10 mouse cellular contexts compared by ENCODE assay signal in the genomic region with DNA sequence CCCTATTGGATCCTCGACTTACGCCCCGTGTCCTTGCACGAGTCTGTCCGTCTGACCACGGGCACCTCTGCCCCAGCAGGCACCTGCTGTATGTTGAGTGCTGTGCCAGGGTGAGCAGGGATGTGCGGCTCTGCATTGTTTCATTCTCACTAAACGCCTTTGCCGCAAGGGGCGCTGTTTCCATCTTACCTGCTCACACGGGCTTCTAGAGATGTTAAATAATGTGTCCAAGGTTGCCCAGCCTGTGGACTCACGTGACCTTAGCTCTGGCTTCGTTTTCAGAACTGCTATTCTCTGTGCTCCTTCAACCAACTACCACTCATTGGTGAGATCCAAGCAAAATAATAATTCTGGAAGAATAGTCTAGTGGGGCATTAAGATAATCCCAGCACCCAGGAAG.
DNase-seq lines count a peak whose midpoint lies in the region; ATAC-seq and TF ChIP-seq lines count a peak whose summit lies in the region.
"Had no signal": no experiment of that assay in that cellular context is flagged by ENCODE, and none has a peak within 500 bp of the region (broad histone marks: within the 10 kb centered on the region; RNA-seq: fewer than 3 reads in every experiment).

No protein-coding gene starts in this region.

- H3K9ac ChIP-seq in lung, embryonic 16.5 days (ENCODE audit: low read length): no peak overlapping the region
- H3K9ac ChIP-seq: embryonic facial prominence, embryonic 15.5 days; limb, embryonic 15.5 days had no signal

- H3K9me3 ChIP-seq in lung, embryonic 16.5 days (ENCODE audit: control insufficient read depth, low read length): no peaks in the 10 kb centered on the region
- H3K9me3 ChIP-seq: embryonic facial prominence, embryonic 15.5 days; limb, embryonic 15.5 days had no signal

- peak; percentile 82 for TF ChIP-seq CTCF in layer of hippocampus, adult 2 months (conservative IDR thresholded peaks at IDR 0.05)

- no peaks in the 10 kb centered on the region for H3K4me1 ChIP-seq in lung, embryonic 16.5 days (replicated peaks; ENCODE audit: control insufficient read depth, insufficient read depth, low read length)

- H3K4me2 ChIP-seq in lung, embryonic 16.5 days (ENCODE audit: low read depth, low read length): no peak overlapping the region
- H3K4me2 ChIP-seq: embryonic facial prominence, embryonic 15.5 days; limb, embryonic 15.5 days had no signal

- H3K36me3 ChIP-seq in lung, embryonic 16.5 days (ENCODE audit: control insufficient read depth, insufficient read depth, low read length): no peaks in the 10 kb centered on the region
- H3K36me3 ChIP-seq: embryonic facial prominence, embryonic 15.5 days; limb, embryonic 15.5 days had no signal

- 29% methylated on average over 13 of the region's 13 CpGs for WGBS in lung, embryonic 16.5 days

- ATAC-seq in cerebellum, adult (ENCODE audit: insufficient number of reproducible peaks, low FRiP score, low TSS enrichment): 0 out of 2 replicates have a peak, but pooled peaks have one; percentile 31
- ATAC-seq in lung, embryonic 16.5 days (ENCODE audit: low read depth): peak; percentile 43; the same call in 1 of the 2 replicates
- ATAC-seq in frontal cortex, adult (ENCODE audit: low TSS enrichment): no peak

- no peak overlapping the region for H3K4me3 ChIP-seq in layer of hippocampus, adult 2 months
- H3K4me3 ChIP-seq in lung, embryonic 16.5 days (ENCODE audit: low read length): no peak overlapping the region
- H3K4me3 ChIP-seq: embryonic facial prominence, embryonic 15.5 days; limb, embryonic 15.5 days had no signal

- no peaks in the 10 kb centered on the region for H3K27me3 ChIP-seq in lung, embryonic 16.5 days (ENCODE audit: control insufficient read depth, insufficient read depth, low read depth, low read length)
- H3K27me3 ChIP-seq: embryonic facial prominence, embryonic 15.5 days; limb, embryonic 15.5 days had no signal

- no peak for DNase-seq in layer of hippocampus, adult 2 months (ENCODE audit: low spot score in 2 of 2)
- no peak for DNase-seq in layer of hippocampus, adult 9-10 months (ENCODE audit: low spot score)
- DNase-seq in NIH3T3 (ENCODE audit: low read depth): peak; percentile 38
- DNase-seq in heart, postnatal 4 days: peak; percentile 68
- DNase-seq in spleen, adult 18-20 months: peak; percentile 23 to 65

- H3K27ac ChIP-seq in layer of hippocampus, adult 2 months: no peak overlapping the region
- H3K27ac ChIP-seq in lung, embryonic 16.5 days (ENCODE audit: low read length): no peak overlapping the region
- H3K27ac ChIP-seq: embryonic facial prominence, embryonic 15.5 days; limb, embryonic 15.5 days had no signal

Comparison
In these comparisons a context has a peak if more than half of its experiments do, and no peak if none do; other contexts are left out.
1. DNase-seq: peak in NIH3T3 (single experiment), heart, postnatal 4 days (single experiment) and spleen, adult 18-20 months (2 of 2); none in layer of hippocampus, adult 2 months (0 of 2) and layer of hippocampus, adult 9-10 months (single experiment).